Mouse (Mus musculus) ES-Bruce4 (cell line): ENCODE measurements at regions not wholly inside any gene's neighbourhood (a gene's known extent, or its start where the extent isn't known, plus 50 kb on each side); places are given as distances from the start of the nearest gene placed in this dataset.

Source experiments
- CTCF ChIP-seq: IDR thresholded peaks from one replicate; pipeline ENCODE4 v1.8.1; 2011; ENCODE audit warnings: low read depth, low read length
- POLR2A ChIP-seq: IDR thresholded peaks from one replicate; pipeline ENCODE4 v1.8.1; 2011; ENCODE audit warnings: low read length; ENCODE audit not compliant: insufficient read depth

- TF ChIP-seq CTCF (no peak), POLR2A (no peak)
Observed at GRCm38 (mm10) chr7:74107176-74107928, 93.9 kb upstream of the St8sia2 start.
